Mouse (Mus musculus): Measurements from ENCODE around the gene Olfr639. TPM values are rescaled to one million over a fixed set of nuclear protein-coding genes. Genes with fewer than 3 reads are reported as not detected.

The Olfr639 gene
- polyA plus RNA-seq, 1 experiment, result not detected

DNA sequence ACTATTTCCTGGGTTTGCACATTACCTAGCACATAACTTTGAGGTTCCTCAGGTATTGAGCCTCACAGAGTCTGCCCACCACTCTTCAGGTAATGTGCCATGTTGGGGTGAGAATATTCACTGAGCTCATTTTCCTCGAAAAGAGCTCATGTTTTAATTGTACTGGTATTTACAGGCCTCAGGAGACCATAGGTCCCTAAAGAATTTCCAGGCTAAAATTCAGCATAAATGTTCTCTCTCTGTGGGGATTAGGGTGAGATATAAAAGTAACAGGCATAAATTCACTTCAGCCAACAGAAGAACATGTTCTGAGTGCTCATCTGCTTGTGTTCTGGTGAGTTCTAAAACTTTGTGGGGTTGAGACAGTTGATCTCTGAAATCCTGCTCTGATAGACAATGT, 18.0 kb upstream of the Olfr639 start, which contains the start of gene Olfr641:
Olfr641 (plus strand) TSS at position 301 of the 400 bp plus-strand sequence.
- no peaks in the 10 kb centered on the region for H3K36me3 ChIP-seq (ENCODE audit: control insufficient read depth, insufficient read depth)
- H3K4me3 ChIP-seq, result no peak within 1 kb of the TSS
- no peak for TF ChIP-seq MYOG (IDR thresholded peaks at IDR 0.05; ENCODE audit: control insufficient read depth in 1 of 3, insufficient read depth in 1 of 3, insufficient read length in 2 of 3, low read depth in 2 of 3)
- TF ChIP-seq REST (IDR thresholded peaks at IDR 0.05; ENCODE audit: insufficient read depth, insufficient read length), result no peak
- TF ChIP-seq TCF3 (IDR thresholded peaks at IDR 0.05; ENCODE audit: insufficient read length, low read depth), result no peak
- no peak for TF ChIP-seq POLR2AphosphoS2 (IDR thresholded peaks at IDR 0.05; ENCODE audit: insufficient read length, low read depth)
- no peak for TF ChIP-seq MAX (IDR thresholded peaks at IDR 0.05; ENCODE audit: low read depth)
- no peak for TF ChIP-seq E2F4 (IDR thresholded peaks at IDR 0.05; ENCODE audit: insufficient read depth)
- TF ChIP-seq MYOD1 (IDR thresholded peaks at IDR 0.05; ENCODE audit: control insufficient read depth in 1 of 3, insufficient read length in 2 of 3, low read depth in 2 of 3), result no peak
- no peak for TF ChIP-seq TCF12 (IDR thresholded peaks at IDR 0.05; ENCODE audit: insufficient read depth, poor library complexity, severe bottlenecking)
- TF ChIP-seq SRF (IDR thresholded peaks at IDR 0.05; ENCODE audit: control insufficient read depth, insufficient read length, low read depth), result no peak
- TF ChIP-seq CEBPB (IDR thresholded peaks at IDR 0.05; ENCODE audit: insufficient read depth, poor library complexity, severe bottlenecking), result no peak
- TF ChIP-seq USF1 (IDR thresholded peaks at IDR 0.05; ENCODE audit: low read depth), result no peak
- no peak for TF ChIP-seq POLR2A (IDR thresholded peaks at IDR 0.05; ENCODE audit: insufficient read length, low read depth)
- no peak within 1 kb of the TSS for H3K4me2 ChIP-seq (ENCODE audit: low read depth)
- no peaks in the 10 kb centered on the region for H3K27me3 ChIP-seq (ENCODE audit: control insufficient read depth, insufficient read depth, insufficient read length)
- no peak within 1 kb of the TSS for H3ac ChIP-seq (ENCODE audit: control insufficient read depth, insufficient read length)
- H3K79me2 ChIP-seq (ENCODE audit: control insufficient read depth, insufficient read depth), result no peaks in the 10 kb centered on the region

DNA sequence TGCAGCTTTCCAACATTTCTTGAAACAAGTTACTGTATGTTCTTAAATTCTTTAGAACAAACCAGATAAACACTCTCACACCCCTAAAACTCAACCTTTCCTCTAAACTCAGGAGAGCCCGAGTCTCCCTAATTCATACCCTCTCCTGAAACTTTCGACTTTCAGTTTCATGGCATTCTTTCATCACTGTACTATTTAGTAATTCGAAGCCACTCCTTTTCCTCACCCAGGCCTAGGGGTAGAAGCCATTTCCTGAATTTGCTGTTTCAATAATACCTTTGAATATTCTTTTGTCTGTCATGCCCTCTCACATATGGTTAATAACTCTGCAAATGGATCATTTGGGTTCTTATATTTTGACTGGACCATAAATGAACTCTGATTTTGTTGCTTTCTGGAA, 9.9 kb upstream of the Olfr639 start:
- H3K4me3 ChIP-seq, result no peak overlapping the region
- no peaks in the 10 kb centered on the region for H3K79me2 ChIP-seq (ENCODE audit: control insufficient read depth, insufficient read depth)
- H3ac ChIP-seq (ENCODE audit: control insufficient read depth, insufficient read length), result no peak overlapping the region
- no peaks in the 10 kb centered on the region for H3K27me3 ChIP-seq (ENCODE audit: control insufficient read depth, insufficient read depth, insufficient read length)
- H3K4me2 ChIP-seq (ENCODE audit: low read depth), result no peak overlapping the region
- H3K36me3 ChIP-seq (ENCODE audit: control insufficient read depth, insufficient read depth), result no peaks in the 10 kb centered on the region
- TF ChIP-seq TCF3 (IDR thresholded peaks at IDR 0.05; ENCODE audit: insufficient read length, low read depth) (no peak), POLR2A (IDR thresholded peaks at IDR 0.05; ENCODE audit: insufficient read length, low read depth) (no peak), REST (IDR thresholded peaks at IDR 0.05; ENCODE audit: insufficient read depth, insufficient read length) (no peak), MAX (IDR thresholded peaks at IDR 0.05; ENCODE audit: low read depth) (no peak), MYOG (IDR thresholded peaks at IDR 0.05; ENCODE audit: control insufficient read depth in 1 of 3, insufficient read depth in 1 of 3, insufficient read length in 2 of 3, low read depth in 2 of 3) (no peak), SRF (IDR thresholded peaks at IDR 0.05; ENCODE audit: control insufficient read depth, insufficient read length, low read depth) (no peak), MYOD1 (IDR thresholded peaks at IDR 0.05; ENCODE audit: control insufficient read depth in 1 of 3, insufficient read length in 2 of 3, low read depth in 2 of 3) (no peak), USF1 (IDR thresholded peaks at IDR 0.05; ENCODE audit: low read depth) (no peak), E2F4 (IDR thresholded peaks at IDR 0.05; ENCODE audit: insufficient read depth) (no peak), TCF12 (IDR thresholded peaks at IDR 0.05; ENCODE audit: insufficient read depth, poor library complexity, severe bottlenecking) (no peak), CEBPB (IDR thresholded peaks at IDR 0.05; ENCODE audit: insufficient read depth, poor library complexity, severe bottlenecking) (no peak), POLR2AphosphoS2 (IDR thresholded peaks at IDR 0.05; ENCODE audit: insufficient read length, low read depth) (no peak)

DNA sequence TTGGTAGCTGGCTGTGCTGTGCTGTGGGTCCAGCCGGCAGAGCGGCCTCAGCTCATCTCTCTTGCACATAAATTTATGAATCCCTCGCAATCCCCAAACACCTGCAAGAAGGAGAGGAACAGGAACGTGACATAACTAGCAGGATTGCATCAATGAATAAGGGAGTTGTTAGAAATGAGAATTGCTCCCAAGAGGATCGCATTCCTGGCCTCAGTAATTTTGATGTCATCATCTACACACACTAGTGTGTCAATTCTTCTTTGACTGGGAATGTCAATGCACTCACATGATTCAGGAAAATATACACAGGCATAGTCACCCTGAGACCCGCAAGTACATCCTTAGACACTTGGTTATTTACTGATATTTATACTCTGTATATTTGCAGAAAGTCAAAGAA, 8.4 kb upstream of the Olfr639 start, which contains the start of gene Olfr640:
Olfr640 (minus strand) TSS at position 101 of the 400 bp plus-strand sequence.
- TF ChIP-seq MYOG (IDR thresholded peaks at IDR 0.05; ENCODE audit: control insufficient read depth in 1 of 3, insufficient read depth in 1 of 3, insufficient read length in 2 of 3, low read depth in 2 of 3), result no peak
- TF ChIP-seq REST (IDR thresholded peaks at IDR 0.05; ENCODE audit: insufficient read depth, insufficient read length), result no peak
- no peak for TF ChIP-seq SRF (IDR thresholded peaks at IDR 0.05; ENCODE audit: control insufficient read depth, insufficient read length, low read depth)
- no peak for TF ChIP-seq MYOD1 (IDR thresholded peaks at IDR 0.05; ENCODE audit: control insufficient read depth in 1 of 3, insufficient read length in 2 of 3, low read depth in 2 of 3)
- TF ChIP-seq CEBPB (IDR thresholded peaks at IDR 0.05; ENCODE audit: insufficient read depth, poor library complexity, severe bottlenecking), result no peak
- TF ChIP-seq MAX (IDR thresholded peaks at IDR 0.05; ENCODE audit: low read depth), result no peak
- TF ChIP-seq POLR2A (IDR thresholded peaks at IDR 0.05; ENCODE audit: insufficient read length, low read depth), result no peak
- no peak for TF ChIP-seq TCF3 (IDR thresholded peaks at IDR 0.05; ENCODE audit: insufficient read length, low read depth)
- no peak for TF ChIP-seq USF1 (IDR thresholded peaks at IDR 0.05; ENCODE audit: low read depth)
- TF ChIP-seq E2F4 (IDR thresholded peaks at IDR 0.05; ENCODE audit: insufficient read depth), result no peak
- no peak for TF ChIP-seq TCF12 (IDR thresholded peaks at IDR 0.05; ENCODE audit: insufficient read depth, poor library complexity, severe bottlenecking)
- no peak for TF ChIP-seq POLR2AphosphoS2 (IDR thresholded peaks at IDR 0.05; ENCODE audit: insufficient read length, low read depth)
- H3ac ChIP-seq (ENCODE audit: control insufficient read depth, insufficient read length), result no peak within 1 kb of the TSS
- no peaks in the 10 kb centered on the region for H3K36me3 ChIP-seq (ENCODE audit: control insufficient read depth, insufficient read depth)
- H3K4me2 ChIP-seq (ENCODE audit: low read depth), result no peak within 1 kb of the TSS
- no peak within 1 kb of the TSS for H3K4me3 ChIP-seq
- H3K27me3 ChIP-seq (ENCODE audit: control insufficient read depth, insufficient read depth, insufficient read length), result no peaks in the 10 kb centered on the region
- H3K79me2 ChIP-seq (ENCODE audit: control insufficient read depth, insufficient read depth), result no peaks in the 10 kb centered on the region

DNA sequence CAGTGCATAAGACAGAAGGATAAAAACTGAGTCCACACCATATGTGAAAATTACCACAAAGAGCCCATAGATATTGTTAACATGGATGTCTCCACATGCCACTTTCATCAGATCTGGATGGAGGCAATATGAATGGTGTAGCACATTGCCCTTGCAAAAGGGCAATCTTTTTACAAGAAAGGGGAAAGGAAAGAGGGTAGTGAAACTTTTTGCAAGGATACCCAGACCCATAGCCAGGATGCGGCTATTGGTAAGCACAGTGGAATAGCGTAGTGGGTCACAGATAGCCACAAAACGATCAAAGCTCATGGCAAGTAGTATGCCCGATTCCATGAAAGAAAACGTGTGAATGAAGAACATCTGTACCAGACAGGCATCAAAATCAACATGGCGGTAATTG, 4.5 kb upstream of the Olfr639 start:
- Histone ChIP-seq H3K79me2 (ENCODE audit: control insufficient read depth, insufficient read depth) (no peaks in the 10 kb centered on the region), H3K36me3 (ENCODE audit: control insufficient read depth, insufficient read depth) (no peaks in the 10 kb centered on the region)
- TF ChIP-seq TCF3 (IDR thresholded peaks at IDR 0.05; ENCODE audit: insufficient read length, low read depth), result no peak
- TF ChIP-seq MAX (IDR thresholded peaks at IDR 0.05; ENCODE audit: low read depth), result no peak
- TF ChIP-seq SRF (IDR thresholded peaks at IDR 0.05; ENCODE audit: control insufficient read depth, insufficient read length, low read depth), result no peak
- TF ChIP-seq USF1 (IDR thresholded peaks at IDR 0.05; ENCODE audit: low read depth), result no peak
- TF ChIP-seq CEBPB (IDR thresholded peaks at IDR 0.05; ENCODE audit: insufficient read depth, poor library complexity, severe bottlenecking), result no peak
- TF ChIP-seq MYOG (IDR thresholded peaks at IDR 0.05; ENCODE audit: control insufficient read depth in 1 of 3, insufficient read depth in 1 of 3, insufficient read length in 2 of 3, low read depth in 2 of 3), result no peak
- TF ChIP-seq POLR2A (IDR thresholded peaks at IDR 0.05; ENCODE audit: insufficient read length, low read depth), result no peak
- TF ChIP-seq E2F4 (IDR thresholded peaks at IDR 0.05; ENCODE audit: insufficient read depth), result no peak
- TF ChIP-seq TCF12 (IDR thresholded peaks at IDR 0.05; ENCODE audit: insufficient read depth, poor library complexity, severe bottlenecking), result no peak
- no peak for TF ChIP-seq MYOD1 (IDR thresholded peaks at IDR 0.05; ENCODE audit: control insufficient read depth in 1 of 3, insufficient read length in 2 of 3, low read depth in 2 of 3)
- TF ChIP-seq REST (IDR thresholded peaks at IDR 0.05; ENCODE audit: insufficient read depth, insufficient read length), result no peak
- no peak for TF ChIP-seq POLR2AphosphoS2 (IDR thresholded peaks at IDR 0.05; ENCODE audit: insufficient read length, low read depth)

More for the DNA sequence above, 4.5 kb upstream of the Olfr639 start:
- Histone ChIP-seq H3ac (ENCODE audit: control insufficient read depth, insufficient read length) (no peak overlapping the region), H3K4me2 (ENCODE audit: low read depth) (no peak overlapping the region), H3K4me3 (no peak overlapping the region), H3K27me3 (ENCODE audit: control insufficient read depth, insufficient read depth, insufficient read length) (no peaks in the 10 kb centered on the region)
